Mouse (Mus musculus): Measurements from ENCODE around the gene Prr27.

DNA sequence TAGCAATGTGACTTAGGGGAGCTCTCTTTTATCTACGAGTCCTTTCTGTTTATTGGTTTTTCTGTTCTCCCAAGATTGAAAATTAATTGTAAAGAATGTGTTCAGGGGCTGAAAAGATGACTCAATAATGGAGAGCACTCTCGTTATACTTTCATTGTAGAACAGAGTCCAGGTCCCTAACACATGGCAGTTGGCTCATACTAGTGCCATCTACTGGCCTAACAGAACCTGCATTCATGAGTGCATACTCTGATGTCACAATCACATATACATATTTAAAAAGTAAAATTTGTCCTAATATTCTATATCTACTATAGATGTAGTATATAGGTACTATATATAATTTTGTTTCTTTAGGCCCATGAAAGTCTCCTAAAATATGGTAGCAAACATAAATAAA lies 16.2 kb upstream of the Prr27 start:
- TF ChIP-seq POLR2A (IDR thresholded peaks at IDR 0.05; ENCODE audit: control insufficient read depth, low read depth, low read length) (no peak), CTCF (IDR thresholded peaks at IDR 0.05; ENCODE audit: control insufficient read depth, insufficient read depth, insufficient replicate concordance, low read depth, low read length) (no peak)
